Mouse (Mus musculus): Measurements from ENCODE around the gene Scn4b.

DNA sequence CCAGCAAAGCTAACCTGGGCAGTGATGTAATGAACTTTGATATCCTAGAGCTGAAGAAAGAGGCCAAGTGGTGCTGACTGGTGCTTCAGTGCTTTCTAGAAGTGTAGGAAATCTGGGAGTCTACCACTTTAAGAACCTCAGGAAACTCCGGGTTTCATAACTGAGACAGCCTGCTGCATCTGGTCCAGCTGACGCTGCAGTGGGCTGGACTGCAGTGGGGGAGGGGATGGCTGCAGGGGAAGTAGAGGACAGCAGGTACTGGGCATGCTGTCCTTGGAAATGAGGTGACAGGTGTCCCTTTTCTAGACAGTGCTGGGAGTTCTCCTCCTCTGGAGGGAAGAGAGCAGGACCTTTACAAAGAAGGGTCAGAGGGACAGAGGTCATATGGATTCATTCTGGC, 43.6 kb downstream of the Scn4b start, which contains the start of gene BC049352:
- TF ChIP-seq CTCF (conservative IDR thresholded peaks at IDR 0.05; ENCODE audit: insufficient read depth, insufficient read length, low read depth, low read length) (no peak), POLR2A (IDR thresholded peaks at IDR 0.05; ENCODE audit: low read depth, low read length) (no peak)

Data from kidney, adult 2 months (tissue).